Mouse (Mus musculus) hindbrain, embryonic 11.5 days (tissue): ENCODE results near the gene Cpne5. TPM values are rescaled to one million over a fixed set of nuclear protein-coding genes. Genes with fewer than 3 reads are reported as not detected.
"Not testable (repeated sequence)": the region's sequence is repeated elsewhere in the genome, so short reads cannot be mapped to it uniquely, and the experiment has no call there.

Source experiments
- ATAC-seq: fragments of 200-750 bp; cut with Nextera tagmentation; 2 replicates; pipeline ENCODE4 v1.8.0; 2017; ENCODE audit warnings: mild to moderate bottlenecking, moderate TSS enrichment, moderate library complexity; ENCODE audit not compliant: low FRiP score
- DNase-seq: peaks from one replicate; pipeline ENCODE4 v3.0.0-alpha.2; 2015; ENCODE audit warnings: low spot score
- H3K27ac ChIP-seq: fragments of 300-500 bp; sonication (generic); 2 replicates; pipeline ENCODE4 v1.5.1; 2014; ENCODE audit warnings: mild to moderate bottlenecking, low read depth, low read length
- H3K27me3 ChIP-seq: fragments of 300-500 bp; sonication (generic); 2 replicates; pipeline ENCODE4 v1.6.1; 2014; ENCODE audit warnings: mild to moderate bottlenecking, low read length, moderate library complexity, mixed read lengths; ENCODE audit not compliant: control insufficient read depth, insufficient read depth
- H3K36me3 ChIP-seq: fragments of 300-500 bp; sonication (generic); 2 replicates; pipeline ENCODE4 v1.6.1; 2014; ENCODE audit warnings: mild to moderate bottlenecking, low read length, moderate library complexity, mixed read lengths; ENCODE audit not compliant: control insufficient read depth, insufficient read depth
- H3K4me1 ChIP-seq: fragments of 300-500 bp; sonication (generic); replicated peaks from 2 replicates; pipeline ENCODE4 v1.6.1; 2014; ENCODE audit warnings: low read length, mixed read lengths; ENCODE audit not compliant: control insufficient read depth, insufficient read depth
- H3K4me2 ChIP-seq: fragments of 300-500 bp; sonication (generic); replicated peaks from 2 replicates; pipeline ENCODE4 v1.6.1; 2014; ENCODE audit warnings: mild to moderate bottlenecking, low read depth, low read length
- H3K4me3 ChIP-seq: fragments of 300-500 bp; sonication (generic); 2 replicates; pipeline ENCODE4 v1.5.1; 2014; ENCODE audit warnings: low read depth, low read length
- H3K9ac ChIP-seq: fragments of 300-500 bp; sonication (generic); 2 replicates; pipeline ENCODE4 v1.6.1; 2014; ENCODE audit warnings: low read depth, low read length
- H3K9me3 ChIP-seq: fragments of 300-500 bp; sonication (generic); 2 replicates; pipeline ENCODE4 v1.6.1; 2016; ENCODE audit warnings: low read length; ENCODE audit not compliant: control insufficient read depth
- WGBS: fragments of 180-500 bp; shearing (Covaris S2); extraction: QIAGEN DNeasy Blood & Tissue Kit; methylation state at CpG from one replicate; pipeline ENCODE4 v1.1.7; 2014; 5-methylcytosine and 5-hydroxymethylcytosine counted together
- polyA plus RNA-seq: library from polyadenylated mRNA; unstranded; fragments of >200 nt; fragmentation: Nextera tagmentation; extraction: Ambion mirVana; gene quantifications from 2 replicates; pipeline ENCODE4 v1.2.1, GENCODE M21; 2014

Gene Cpne5
- polyA plus RNA-seq, 1 experiment from 2014 or later = 3.7 TPM

- 60% methylated on average over 12 of the region's 12 CpGs for WGBS
- H3K27me3 ChIP-seq = no peaks in the 10 kb centered on the region
- no peaks in the 10 kb centered on the region for H3K9me3 ChIP-seq
- ATAC-seq = no peak
- H3K4me2 ChIP-seq = no peak overlapping the region
- no peaks in the 10 kb centered on the region for H3K36me3 ChIP-seq
- no peak for DNase-seq
- H3K4me3 ChIP-seq = no peak overlapping the region
- H3K4me1 ChIP-seq = no peaks in the 10 kb centered on the region
- H3K27ac ChIP-seq = no peak overlapping the region
- H3K9ac ChIP-seq = no peak overlapping the region
Measured at GRCm38 (mm10) chr17:29120666-29121065, 117.3 kb downstream of the Cpne5 start.

- no peaks in the 10 kb centered on the region for H3K9me3 ChIP-seq
- DNase-seq = no peak
- no peak overlapping the region for H3K27ac ChIP-seq
- ATAC-seq = no peak
- no peaks in the 10 kb centered on the region for H3K27me3 ChIP-seq
- no peak overlapping the region for H3K4me3 ChIP-seq
- H3K4me1 ChIP-seq = no peaks in the 10 kb centered on the region
- no peak overlapping the region for H3K4me2 ChIP-seq
- WGBS = 56% methylated on average over 5 of the region's 5 CpGs
- H3K9ac ChIP-seq = no peak overlapping the region
- no peaks in the 10 kb centered on the region for H3K36me3 ChIP-seq
Measured at GRCm38 (mm10) chr17:29118057-29118456, 119.9 kb downstream of the Cpne5 start.

DNA sequence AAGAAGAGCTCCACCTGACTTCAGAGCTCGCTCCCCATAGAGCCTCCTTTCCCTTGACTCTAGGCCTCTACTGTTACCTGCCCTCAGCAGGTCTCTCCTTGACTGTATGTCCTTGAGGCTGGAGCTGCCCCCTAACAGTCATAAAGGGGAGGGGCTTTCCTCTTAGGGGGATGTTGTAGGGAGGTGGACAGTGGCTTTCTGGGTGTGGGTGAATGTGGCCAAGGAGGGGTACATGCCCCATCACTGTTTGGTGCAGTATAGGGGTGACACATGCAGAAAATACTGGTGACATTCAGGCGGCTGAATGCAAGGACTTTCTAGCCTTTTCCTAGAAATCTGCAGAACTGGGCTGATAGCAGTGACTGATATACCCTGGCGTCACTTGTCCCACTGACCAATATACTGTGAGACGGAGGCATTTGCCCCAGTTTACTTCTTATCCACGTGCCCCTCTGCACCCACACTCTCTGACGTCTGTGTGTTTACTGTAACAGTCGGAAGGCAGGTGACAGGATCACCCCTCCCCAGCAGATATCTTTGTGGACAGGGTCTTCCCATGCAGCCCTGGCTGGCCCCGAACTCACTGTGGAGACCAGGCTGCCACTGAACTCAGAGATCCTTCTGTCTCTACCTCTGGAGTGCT, 120.8 kb downstream of the Cpne5 start:
- Histone ChIP-seq H3K9me3 (no peaks in the 10 kb centered on the region), H3K4me3 (no peak overlapping the region), H3K4me2 (no peak overlapping the region), H3K27me3 (no peaks in the 10 kb centered on the region), H3K4me1 (no peaks in the 10 kb centered on the region), H3K36me3 (no peaks in the 10 kb centered on the region), H3K9ac (no peak overlapping the region), H3K27ac (no peak overlapping the region)
- DNase-seq (no peak), ATAC-seq (no peak)
- 75% methylated on average over 8 of the region's 8 CpGs for WGBS

- no peaks in the 10 kb centered on the region for H3K36me3 ChIP-seq
- no peaks in the 10 kb centered on the region for H3K4me1 ChIP-seq
- DNase-seq = no peak
- no peak overlapping the region for H3K9ac ChIP-seq
- H3K4me2 ChIP-seq = no peak overlapping the region
- no peaks in the 10 kb centered on the region for H3K9me3 ChIP-seq
- no peak overlapping the region for H3K27ac ChIP-seq
- H3K27me3 ChIP-seq = no peaks in the 10 kb centered on the region
- ATAC-seq = no peak
- no peak overlapping the region for H3K4me3 ChIP-seq
- 76% methylated on average over 12 of the region's 12 CpGs for WGBS
Measured at GRCm38 (mm10) chr17:29116023-29116422, 121.9 kb downstream of the Cpne5 start.

DNA sequence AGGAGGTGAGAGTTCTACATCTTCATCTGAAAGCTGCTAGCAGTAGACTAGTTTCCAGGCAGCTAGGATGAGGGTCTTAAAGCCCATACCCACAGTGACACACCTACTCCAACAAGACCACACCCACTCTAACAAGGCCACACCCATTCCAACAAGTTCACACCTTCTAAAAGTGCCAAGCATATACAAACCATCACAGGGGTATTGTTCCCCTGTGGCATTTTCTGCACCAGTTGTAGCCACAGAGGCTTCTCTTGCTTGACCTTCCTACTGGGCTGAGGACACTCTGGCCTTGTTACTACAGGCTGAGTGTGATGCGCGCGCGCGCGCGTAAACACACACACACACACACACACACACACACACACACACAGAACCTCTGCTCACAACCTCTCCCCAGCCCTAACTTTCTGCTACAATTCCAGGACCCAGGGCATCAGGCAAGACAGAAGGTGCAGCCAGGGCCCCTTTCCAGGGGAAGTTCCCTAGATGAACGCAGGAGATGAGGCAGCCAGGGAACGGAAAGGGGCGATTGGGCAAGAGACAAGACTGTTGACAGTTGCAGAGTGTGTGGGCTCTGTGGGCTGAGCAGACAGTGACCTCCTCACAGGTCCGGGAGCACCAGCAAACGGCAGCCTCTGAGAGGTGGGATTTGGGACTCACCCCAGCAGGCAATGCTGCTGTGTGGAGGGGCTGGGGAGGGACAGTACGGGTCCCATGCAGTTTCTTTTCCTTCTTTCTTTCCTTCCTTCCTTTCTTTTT, 124.2 kb downstream of the Cpne5 start, which contains the start of gene Rab44:
Gene Rab44 (plus strand): TSS at position 555 of the 762 bp plus-strand sequence.
- Histone ChIP-seq H3K4me2 (no peak within 1 kb of the TSS), H3K27ac (no peak within 1 kb of the TSS), H3K9ac (no peak within 1 kb of the TSS), H3K4me3 (no peak within 1 kb of the TSS), H3K4me1 (no peaks in the 10 kb centered on the region), H3K36me3 (no peaks in the 10 kb centered on the region), H3K27me3 (no peaks in the 10 kb centered on the region), H3K9me3 (no peaks in the 10 kb centered on the region)
- WGBS = 90% methylated on average over 13 of the region's 13 CpGs
- DNase-seq (no peak), ATAC-seq (no peak)

- no peak overlapping the region for H3K4me3 ChIP-seq
- H3K9ac ChIP-seq = no peak overlapping the region
- H3K9me3 ChIP-seq = no peaks in the 10 kb centered on the region
- no peak overlapping the region for H3K27ac ChIP-seq
- ATAC-seq (no peak), DNase-seq (no peak)
- no peak overlapping the region for H3K4me2 ChIP-seq
- no peaks in the 10 kb centered on the region for H3K4me1 ChIP-seq
- WGBS = 89% methylated on average over 5 of the region's 5 CpGs
- H3K27me3 ChIP-seq = no peaks in the 10 kb centered on the region
- H3K36me3 ChIP-seq = no peaks in the 10 kb centered on the region
Measured at GRCm38 (mm10) chr17:29111332-29111731, 126.6 kb downstream of the Cpne5 start.

DNA sequence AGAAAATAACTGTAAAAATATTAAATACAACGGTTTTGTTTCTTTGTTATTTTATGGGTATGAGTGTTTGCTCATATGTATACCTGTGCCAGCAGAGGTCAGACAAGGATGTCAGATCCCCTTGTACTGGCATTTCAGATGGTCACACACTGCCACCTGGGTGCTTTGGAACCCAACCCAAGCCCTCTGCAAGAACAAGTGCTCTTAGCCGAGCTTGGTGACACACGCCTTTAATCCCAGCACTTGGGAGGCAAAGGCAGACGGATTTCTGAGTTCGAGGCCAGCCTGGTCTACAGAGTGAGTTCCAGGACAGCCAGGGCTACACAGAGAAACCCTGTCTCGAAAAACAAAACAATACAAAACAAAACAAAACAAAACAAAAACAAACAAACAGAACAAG, 127.6 kb downstream of the Cpne5 start:
- 86% methylated on average over 6 of the region's 6 CpGs for WGBS
- not testable (repeated sequence) for H3K36me3 ChIP-seq, H3K9me3 ChIP-seq, H3K4me1 ChIP-seq, H3K4me2 ChIP-seq, H3K27ac ChIP-seq, H3K9ac ChIP-seq, ATAC-seq, H3K27me3 ChIP-seq, DNase-seq, H3K4me3 ChIP-seq
